In genomic region chr11:100858935-100859578, GRCm38 (mm10) we compare ENCODE assay signal across 8 mouse cellular contexts. TPM values are rescaled to one million over a fixed set of nuclear protein-coding genes. Genes with fewer than 3 reads are reported as not detected.
DNase-seq lines count a peak whose midpoint lies in the region; ATAC-seq lines count a peak whose summit lies in the region.

Gene Stat5a (plus strand): TSS chr11:100859351.

- peak; percentile 22 for DNase-seq in retina, postnatal 1 day
- no peak for DNase-seq in retina, embryonic 14.5 days (ENCODE audit: low spot score)
- DNase-seq in heart, embryonic 10.5 days (ENCODE audit: low spot score) = no peak
- peak; percentile 94 to 96 for DNase-seq in kidney, adult 8-10 months
- DNase-seq in liver, embryonic 13.5 days = no peak
- peak; percentile 23 for DNase-seq in naive thymus-derived CD4-positive, alpha-beta T cell, adult 2 months (ENCODE audit: low read depth)
- no peak for DNase-seq in spleen, postnatal 10 days (ENCODE audit: low spot score in 2 of 2)

- H3K9me3 ChIP-seq in embryonic facial prominence, embryonic 12.5 days = no peaks in the 10 kb centered on the region
- no peaks in the 10 kb centered on the region for H3K9me3 ChIP-seq in heart, embryonic 10.5 days
- H3K9me3 ChIP-seq in liver, embryonic 13.5 days (replicated peaks) = no peaks in the 10 kb centered on the region

- peak within 1 kb of the TSS; percentile 60 for H3K9ac ChIP-seq in embryonic facial prominence, embryonic 12.5 days
- peak within 1 kb of the TSS; percentile 77 for H3K9ac ChIP-seq in liver, embryonic 13.5 days

- H3K27me3 ChIP-seq in embryonic facial prominence, embryonic 12.5 days = peaks cover 42% of the 10 kb centered on the region
- H3K27me3 ChIP-seq in heart, embryonic 10.5 days (ENCODE audit: insufficient read depth, poor library complexity, severe bottlenecking) = peaks cover 92% of the 10 kb centered on the region
- H3K27me3 ChIP-seq in liver, embryonic 13.5 days = peaks cover 22% of the 10 kb centered on the region

- H3K4me2 ChIP-seq in embryonic facial prominence, embryonic 12.5 days (replicated peaks) = peak within 1 kb of the TSS; percentile 70
- peak within 1 kb of the TSS; percentile 95 for H3K4me2 ChIP-seq in liver, embryonic 13.5 days

- WGBS in embryonic facial prominence, embryonic 12.5 days = 52% methylated on average over 9 of the region's 9 CpGs
- WGBS in heart, embryonic 10.5 days = 53% methylated on average over 9 of the region's 9 CpGs
- 67% methylated on average over 9 of the region's 9 CpGs for WGBS in liver, embryonic 13.5 days (ENCODE audit: insufficient replicate concordance)

- no peak for ATAC-seq in embryonic facial prominence, embryonic 12.5 days (ENCODE audit: insufficient number of reproducible peaks, insufficient read depth, low FRiP score, low TSS enrichment)
- no peak for ATAC-seq in liver, embryonic 13.5 days (ENCODE audit: low read depth)

- no peaks in the 10 kb centered on the region for H3K4me1 ChIP-seq in embryonic facial prominence, embryonic 12.5 days
- peaks cover 17% of the 10 kb centered on the region for H3K4me1 ChIP-seq in heart, embryonic 10.5 days
- peaks cover 52% of the 10 kb centered on the region for H3K4me1 ChIP-seq in liver, embryonic 13.5 days (replicated peaks)

- H3K36me3 ChIP-seq in embryonic facial prominence, embryonic 12.5 days = no peaks in the 10 kb centered on the region
- H3K36me3 ChIP-seq in heart, embryonic 10.5 days = no peaks in the 10 kb centered on the region
- H3K36me3 ChIP-seq in liver, embryonic 13.5 days = peaks cover 7% of the 10 kb centered on the region; the same call in 1 of the 2 replicates

- H3K4me3 ChIP-seq in embryonic facial prominence, embryonic 12.5 days = peak within 1 kb of the TSS; percentile 51
- peak within 1 kb of the TSS; percentile 72 for H3K4me3 ChIP-seq in heart, embryonic 10.5 days
- peak within 1 kb of the TSS; percentile 69 for H3K4me3 ChIP-seq in liver, embryonic 13.5 days (replicated peaks)

- H3K27ac ChIP-seq in embryonic facial prominence, embryonic 12.5 days = no peak within 1 kb of the TSS
- peak within 1 kb of the TSS; percentile 87 for H3K27ac ChIP-seq in heart, embryonic 10.5 days
- H3K27ac ChIP-seq in liver, embryonic 13.5 days = peak within 1 kb of the TSS; percentile 69; the same call in 1 of the 2 replicates

RNA-seq across cellular contexts. Expression of gene Stat5a, which starts in this region (rescaled TPM):
- polyA plus RNA-seq in embryonic facial prominence, embryonic 12.5 days (2016; fragmentation: Nextera tagmentation; extraction: Ambion mirVana) = 4.4 and 5.5 TPM in 2 replicates
- polyA plus RNA-seq in heart, embryonic 10.5 days (2016; fragmentation: Nextera tagmentation; extraction: Ambion mirVana) = 6.2 and 6.6 TPM in 2 replicates
- 11.1 and 14.6 TPM in 2 replicates for polyA plus RNA-seq in liver, embryonic 13.5 days (2015; fragmentation: Nextera tagmentation; extraction: Ambion mirVana)

Comparison
In these comparisons a context has a peak if more than half of its experiments do, and no peak if none do; other contexts are left out.
1. DNase-seq: peak in retina, postnatal 1 day (single experiment), kidney, adult 8-10 months (2 of 2) and naive thymus-derived CD4-positive, alpha-beta T cell, adult 2 months (single experiment); none in retina, embryonic 14.5 days (single experiment), heart, embryonic 10.5 days (single experiment), liver, embryonic 13.5 days (single experiment) and spleen, postnatal 10 days (0 of 2).
2. Peak in every context shown above with its lines, with median percentiles within 50 percentile points of each other: H3K4me3 ChIP-seq.